Mouse (Mus musculus) kidney, postnatal 4 days (tissue): ENCODE results near the gene Dennd5b.

Experiments used
- DNase-seq, 2 experiments: peaks; one replicate each; pipeline ENCODE4 v3.0.0; 2021; ENCODE audit warnings: mixed read lengths in 2 of 2

Dennd5b gene

DNA sequence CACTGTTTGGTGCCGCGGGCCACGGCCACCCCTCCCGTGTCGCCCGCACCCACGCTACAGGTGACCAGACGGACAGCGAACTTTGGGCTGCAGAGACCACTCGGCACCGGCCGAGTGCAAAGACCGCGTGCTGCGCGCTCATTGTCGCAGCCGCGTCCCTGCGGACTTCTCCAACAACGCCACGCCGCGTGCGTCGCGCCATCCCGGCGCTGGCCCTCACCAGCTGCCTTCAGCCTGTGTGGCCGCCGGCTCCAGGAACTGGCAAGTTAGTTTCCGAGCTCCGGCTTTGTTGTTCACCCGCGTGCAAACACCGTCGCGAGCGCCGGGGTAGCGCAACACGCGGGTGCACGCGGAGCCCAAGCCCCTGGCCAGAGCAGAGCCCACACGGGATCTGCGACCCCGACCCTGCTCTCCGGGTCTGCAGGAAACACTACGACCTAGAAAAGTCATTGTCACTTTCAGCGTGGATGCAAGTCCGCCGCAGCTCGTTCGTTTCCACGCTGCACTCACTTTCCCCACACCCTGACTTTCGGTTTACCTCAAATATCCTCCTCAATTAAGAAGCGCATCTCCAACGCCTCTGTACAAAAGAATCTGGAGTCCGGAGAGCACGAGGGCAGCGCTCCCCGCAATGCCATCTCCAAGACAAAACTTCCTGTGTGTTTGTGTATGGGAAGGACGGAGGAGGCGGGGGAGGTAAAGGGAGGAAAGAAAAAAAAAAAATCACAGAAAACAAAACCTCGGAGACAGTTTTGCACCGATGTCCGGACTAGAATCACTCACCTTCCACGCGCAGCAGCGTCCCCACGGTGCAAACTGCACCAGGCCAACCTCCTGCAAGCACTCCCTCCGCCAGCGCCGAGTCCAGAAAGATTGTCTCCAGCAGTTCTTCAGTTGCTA is 155.7 kb downstream of the Dennd5b start:
- peak; percentile 60 to 76 for DNase-seq

DNA sequence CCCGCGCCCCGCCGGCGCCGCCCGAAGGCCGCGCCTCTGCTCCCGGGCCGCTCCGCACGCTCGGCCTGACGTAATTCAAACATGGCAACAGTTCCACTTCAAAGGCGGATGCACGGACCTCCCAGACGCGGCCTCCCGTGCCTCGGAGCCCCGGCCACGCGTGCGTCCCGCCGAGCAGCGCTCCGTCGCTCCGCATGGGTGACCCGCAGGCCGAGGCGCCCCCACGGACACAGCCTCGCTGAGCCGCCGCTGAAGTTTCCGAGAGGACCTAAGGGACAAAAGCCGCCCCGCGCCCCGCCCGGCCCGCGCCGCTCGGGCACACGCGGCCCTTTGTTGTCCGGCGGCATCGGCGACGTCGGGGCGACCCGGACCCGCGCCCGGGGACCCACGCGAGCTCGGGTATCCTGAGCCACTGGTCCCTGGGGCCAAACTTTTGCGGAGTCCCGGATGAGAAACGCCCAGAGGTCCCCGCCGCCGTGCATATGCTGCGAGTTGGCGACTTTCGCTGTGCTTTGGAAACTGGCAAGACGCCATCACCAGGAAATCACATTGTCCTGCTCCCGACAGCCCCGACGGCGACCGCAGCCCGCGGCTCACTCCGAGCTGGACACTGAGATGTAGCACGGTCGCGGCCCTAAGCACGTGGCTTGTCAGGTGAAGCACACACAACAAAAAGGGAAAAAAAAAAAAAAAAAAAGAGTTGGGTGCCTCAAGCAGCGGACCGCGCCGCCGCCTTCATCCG is 156.5 kb downstream of the Dennd5b start:
- peak; percentile 78 to 87 for DNase-seq

DNA sequence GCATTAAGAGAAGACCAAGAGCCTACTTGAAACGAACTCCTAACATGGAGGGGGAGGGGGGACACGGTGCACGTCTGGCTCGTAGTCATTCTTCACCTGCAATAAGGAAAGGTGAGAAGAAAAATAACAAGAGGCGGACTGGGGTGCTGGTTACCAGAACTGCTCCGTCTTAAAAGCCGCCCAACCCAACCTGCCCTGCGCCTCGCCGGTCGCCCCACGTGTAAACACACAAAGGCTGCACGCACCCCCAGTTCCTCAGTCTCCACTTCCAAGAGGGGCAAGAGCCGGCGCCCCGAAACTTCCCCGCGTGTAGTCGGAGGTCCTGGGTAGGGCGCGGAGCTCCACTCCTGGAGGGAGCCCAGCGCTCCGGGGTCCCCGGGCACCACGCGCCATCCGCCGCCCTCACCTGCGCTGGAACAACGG is 157.1 kb downstream of the Dennd5b start:
- DNase-seq: no peak

DNA sequence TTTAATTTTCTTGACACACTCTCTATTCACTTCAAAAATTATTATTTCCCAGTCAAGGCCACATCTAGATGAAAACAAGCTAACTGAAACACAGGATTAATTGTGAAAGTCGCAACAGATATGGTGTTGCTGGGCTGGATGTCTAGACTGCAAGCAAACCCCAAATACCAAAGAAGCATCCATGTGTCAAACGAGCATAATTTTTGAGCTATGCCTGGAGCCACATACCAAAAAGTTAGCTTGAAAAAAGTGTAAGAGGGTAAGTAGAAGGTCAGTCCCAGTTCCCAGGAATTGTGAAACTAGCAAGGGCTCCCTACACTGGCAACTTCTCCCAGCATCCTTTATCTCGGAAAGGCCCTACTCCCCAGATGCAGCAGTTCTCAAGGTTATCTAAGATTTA is 157.8 kb downstream of the Dennd5b start:
- DNase-seq: peak in 1 of 2 experiments; percentile 13

DNA sequence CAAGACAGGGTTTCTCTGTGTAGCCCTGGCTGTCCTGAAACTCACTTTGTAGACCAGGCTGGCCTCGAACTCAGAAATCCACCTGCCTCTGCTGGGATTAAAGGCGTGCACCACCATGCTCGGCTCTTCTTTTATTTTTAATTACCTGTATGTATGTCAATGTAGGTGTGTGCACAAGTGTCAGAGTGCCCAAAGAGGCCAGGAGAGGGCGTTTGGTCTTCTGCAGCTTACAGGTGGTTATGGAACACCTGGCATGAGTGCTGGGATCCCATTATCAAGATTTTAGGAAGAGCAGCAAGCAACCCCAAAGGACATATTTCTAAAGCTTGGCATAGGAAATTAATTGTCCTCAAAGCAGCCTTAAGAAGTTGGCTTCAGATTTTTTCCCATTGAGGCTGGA is 159.1 kb downstream of the Dennd5b start:
- DNase-seq: no peak

DNA sequence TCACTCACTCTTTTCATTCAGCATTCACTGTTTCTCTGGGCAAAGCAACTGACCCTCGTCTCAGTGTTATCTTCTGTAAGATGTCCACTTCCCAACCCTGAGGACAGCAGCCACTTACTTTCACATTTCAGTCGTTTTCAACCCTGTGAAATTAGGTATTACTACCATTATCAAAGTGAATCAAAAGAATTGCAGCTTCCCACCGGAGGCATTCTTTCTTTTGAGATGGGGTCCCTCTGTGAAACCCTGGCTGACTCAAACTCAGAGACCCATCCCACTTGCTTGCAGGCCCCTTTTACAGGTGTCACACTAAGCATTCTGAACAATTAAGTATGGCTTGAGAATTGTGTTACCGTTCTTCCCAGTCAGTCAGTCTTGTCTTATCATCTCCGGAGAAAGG is 159.6 kb downstream of the Dennd5b start:
- DNase-seq: no peak

GRCm38 (mm10) chr6:148940383-148940782 is 161.1 kb downstream of the Dennd5b start:
- peak in 1 of 2 experiments; percentile 22 for DNase-seq
